Mouse (Mus musculus) forebrain, embryonic 12.5 days (tissue): Measurements from ENCODE around the gene Ppp1r1a. TPM values are rescaled to one million over a fixed set of nuclear protein-coding genes. Genes with fewer than 3 reads are reported as not detected.
A peak's percentile ranks its signal among the peaks of the same experiment; 100 is the strongest.

Experiments
- ATAC-seq: fragments of 200-750 bp; cut with Nextera tagmentation; 2 replicates; pipeline ENCODE4 v1.8.0; 2017; ENCODE audit warnings: moderate TSS enrichment; ENCODE audit not compliant: low FRiP score
- H3K27ac ChIP-seq: fragments of 300-500 bp; sonication (generic); 2 replicates; pipeline ENCODE4 v1.5.1; 2016; ENCODE audit warnings: mild to moderate bottlenecking
- H3K27me3 ChIP-seq: fragments of 300-500 bp; sonication (generic); 2 replicates; pipeline ENCODE4 v1.6.1; 2016; ENCODE audit warnings: mild to moderate bottlenecking
- H3K36me3 ChIP-seq: fragments of 300-500 bp; sonication (generic); replicated peaks from 2 replicates; pipeline ENCODE4 v1.6.1; 2016; ENCODE audit warnings: mild to moderate bottlenecking
- H3K4me1 ChIP-seq: fragments of 300-500 bp; sonication (generic); 2 replicates; pipeline ENCODE4 v1.6.1; 2016
- H3K4me2 ChIP-seq: fragments of 300-500 bp; sonication (generic); 2 replicates; pipeline ENCODE4 v1.6.1; 2016; ENCODE audit warnings: mild to moderate bottlenecking, moderate library complexity
- H3K4me3 ChIP-seq: fragments of 300-500 bp; sonication (generic); replicated peaks from 2 replicates; pipeline ENCODE4 v1.5.1; 2016; ENCODE audit warnings: mild to moderate bottlenecking
- H3K9ac ChIP-seq: fragments of 300-500 bp; sonication (generic); 2 replicates; pipeline ENCODE4 v1.6.1; 2016; ENCODE audit warnings: mild to moderate bottlenecking
- H3K9me3 ChIP-seq: fragments of 300-500 bp; sonication (generic); 2 replicates; pipeline ENCODE4 v1.6.1; 2016
- WGBS: fragments of 180-500 bp; shearing (Covaris S2); methylation state at CpG from one replicate; pipeline ENCODE4 v1.1.7; 2016; 5-methylcytosine and 5-hydroxymethylcytosine counted together
- polyA plus RNA-seq: library from polyadenylated mRNA; unstranded; fragments of >200 nt; fragmentation: Nextera tagmentation; extraction: Ambion mirVana; gene quantifications from 2 replicates; pipeline ENCODE4 v1.2.1, GENCODE M21; 2016

The Ppp1r1a gene
- 55.9 and 57.7 TPM in 2 replicates for polyA plus RNA-seq

- H3K27me3 ChIP-seq, result peaks cover 29% of the 10 kb centered on the region; the same call in 1 of the 2 replicates
- H3K9ac ChIP-seq, result peak within 1 kb of the TSS; percentile 75
- H3K27ac ChIP-seq, result 0 out of 2 replicates have a peak within 1 kb of the TSS, but pooled peaks have one; percentile 26
- peak; percentile 92 for ATAC-seq
- 0% methylated on average over 35 of the region's 36 CpGs for WGBS
- no peaks in the 10 kb centered on the region for H3K9me3 ChIP-seq
- H3K4me3 ChIP-seq, result peak within 1 kb of the TSS; percentile 69
- peak within 1 kb of the TSS; percentile 90 for H3K4me2 ChIP-seq
- H3K36me3 ChIP-seq, result no peaks in the 10 kb centered on the region
- H3K4me1 ChIP-seq, result peaks cover 22% of the 10 kb centered on the region
Observed at GRCm38 (mm10) chr15:103537822-103538213, at the start of gene Ppp1r1a. Gene Ppp1r1a (minus strand): TSS chr15:103538003.

- Histone ChIP-seq H3K36me3 (no peaks in the 10 kb centered on the region), H3K9me3 (no peaks in the 10 kb centered on the region), H3K4me2 (no peak overlapping the region), H3K9ac (no peak overlapping the region), H3K4me3 (no peak overlapping the region), H3K27me3 (no peaks in the 10 kb centered on the region), H3K4me1 (no peaks in the 10 kb centered on the region), H3K27ac (no peak overlapping the region)
- 85% methylated on average over 2 of the region's 2 CpGs for WGBS
- ATAC-seq, result no peak
Observed at GRCm38 (mm10) chr15:103585876-103586275, 48.1 kb upstream of the Ppp1r1a start.

- H3K36me3 ChIP-seq, result no peaks in the 10 kb centered on the region
- no peak within 1 kb of the TSS for H3K4me2 ChIP-seq
- no peaks in the 10 kb centered on the region for H3K4me1 ChIP-seq
- no peak within 1 kb of the TSS for H3K27ac ChIP-seq
- H3K27me3 ChIP-seq, result no peaks in the 10 kb centered on the region
- H3K4me3 ChIP-seq, result no peak within 1 kb of the TSS
- no peak for ATAC-seq
- H3K9me3 ChIP-seq, result no peaks in the 10 kb centered on the region
- no peak within 1 kb of the TSS for H3K9ac ChIP-seq
Observed at GRCm38 (mm10) chr15:103564981-103565380, 27.2 kb upstream of the Ppp1r1a start, which contains the start of gene Glycam1. Gene Glycam1 (minus strand): TSS chr15:103565081.

GRCm38 (mm10) chr15:103552096-103552690, 14.4 kb upstream of the Ppp1r1a start:
- Histone ChIP-seq H3K4me1 (no peaks in the 10 kb centered on the region), H3K4me3 (no peak overlapping the region), H3K36me3 (no peaks in the 10 kb centered on the region), H3K4me2 (no peak overlapping the region), H3K27ac (no peak overlapping the region), H3K27me3 (no peaks in the 10 kb centered on the region), H3K9ac (no peak overlapping the region), H3K9me3 (no peaks in the 10 kb centered on the region)
- ATAC-seq, result peak; percentile 63; the same call in 1 of the 2 replicates
- 42% methylated on average over 3 of the region's 3 CpGs for WGBS

- H3K4me1 ChIP-seq, result no peaks in the 10 kb centered on the region
- H3K36me3 ChIP-seq, result no peaks in the 10 kb centered on the region
- H3K4me2 ChIP-seq, result no peak overlapping the region
- H3K4me3 ChIP-seq, result no peak overlapping the region
- WGBS, result 53% methylated on average over 1 of the region's 1 CpGs
- H3K9ac ChIP-seq, result no peak overlapping the region
- no peaks in the 10 kb centered on the region for H3K27me3 ChIP-seq
- no peaks in the 10 kb centered on the region for H3K9me3 ChIP-seq
- no peak overlapping the region for H3K27ac ChIP-seq
- ATAC-seq, result 0 out of 2 replicates have a peak, but pooled peaks have one; percentile 23
Observed at GRCm38 (mm10) chr15:103551053-103551452, 13.2 kb upstream of the Ppp1r1a start.

GRCm38 (mm10) chr15:103549475-103549874, 11.7 kb upstream of the Ppp1r1a start:
- Histone ChIP-seq H3K9me3 (no peaks in the 10 kb centered on the region), H3K4me1 (no peaks in the 10 kb centered on the region), H3K36me3 (no peaks in the 10 kb centered on the region), H3K9ac (no peak overlapping the region), H3K27ac (no peak overlapping the region), H3K4me2 (no peak overlapping the region), H3K27me3 (no peaks in the 10 kb centered on the region), H3K4me3 (no peak overlapping the region)
- 95% methylated on average over 1 of the region's 1 CpGs for WGBS
- ATAC-seq, result no peak

GRCm38 (mm10) chr15:103547983-103548382, 10.2 kb upstream of the Ppp1r1a start:
- Histone ChIP-seq H3K36me3 (no peaks in the 10 kb centered on the region), H3K27ac (no peak overlapping the region), H3K4me2 (no peak overlapping the region), H3K9ac (no peak overlapping the region), H3K9me3 (no peaks in the 10 kb centered on the region), H3K4me3 (no peak overlapping the region), H3K4me1 (no peaks in the 10 kb centered on the region), H3K27me3 (no peaks in the 10 kb centered on the region)
- WGBS, result 85% methylated on average over 3 of the region's 3 CpGs
- ATAC-seq, result no peak

- no peak for ATAC-seq
- Histone ChIP-seq H3K4me2 (no peak overlapping the region), H3K27me3 (peaks cover 18% of the 10 kb centered on the region; the same call in 1 of the 2 replicates), H3K9ac (no peak overlapping the region), H3K9me3 (no peaks in the 10 kb centered on the region), H3K4me1 (peaks cover 8% of the 10 kb centered on the region), H3K27ac (no peak overlapping the region), H3K36me3 (no peaks in the 10 kb centered on the region), H3K4me3 (no peak overlapping the region)
Observed at GRCm38 (mm10) chr15:103542526-103542925, 4.7 kb upstream of the Ppp1r1a start.

GRCm38 (mm10) chr15:103540646-103541045, 2.8 kb upstream of the Ppp1r1a start:
- Histone ChIP-seq H3K9ac (no peak overlapping the region), H3K4me2 (no peak overlapping the region), H3K9me3 (no peaks in the 10 kb centered on the region), H3K27ac (no peak overlapping the region), H3K4me1 (peaks cover 18% of the 10 kb centered on the region), H3K36me3 (no peaks in the 10 kb centered on the region), H3K4me3 (no peak overlapping the region), H3K27me3 (peaks cover 22% of the 10 kb centered on the region; the same call in 1 of the 2 replicates)
- 83% methylated on average over 1 of the region's 1 CpGs for WGBS
- no peak for ATAC-seq

GRCm38 (mm10) chr15:103539259-103539658, 1.5 kb upstream of the Ppp1r1a start:
- H3K4me2 ChIP-seq, result no peak overlapping the region
- WGBS, result 66% methylated on average over 2 of the region's 2 CpGs
- H3K4me3 ChIP-seq, result no peak overlapping the region
- no peak overlapping the region for H3K27ac ChIP-seq
- no peak for ATAC-seq
- no peaks in the 10 kb centered on the region for H3K36me3 ChIP-seq
- H3K27me3 ChIP-seq, result peaks cover 29% of the 10 kb centered on the region; the same call in 1 of the 2 replicates
- peaks cover 22% of the 10 kb centered on the region for H3K4me1 ChIP-seq
- H3K9ac ChIP-seq, result no peak overlapping the region
- H3K9me3 ChIP-seq, result no peaks in the 10 kb centered on the region

GRCm38 (mm10) chr15:103537011-103537821, 587 bp downstream of the Ppp1r1a start:
- peaks cover 22% of the 10 kb centered on the region for H3K4me1 ChIP-seq
- H3K27me3 ChIP-seq, result peaks cover 29% of the 10 kb centered on the region; the same call in 1 of the 2 replicates
- peak; percentile 62 for ATAC-seq
- H3K4me3 ChIP-seq, result peak overlapping the region; percentile 69
- WGBS, result 1% methylated on average over 37 of the region's 37 CpGs
- H3K36me3 ChIP-seq, result no peaks in the 10 kb centered on the region
- peak overlapping the region; percentile 90 for H3K4me2 ChIP-seq
- peak overlapping the region; percentile 75 for H3K9ac ChIP-seq
- H3K9me3 ChIP-seq, result no peaks in the 10 kb centered on the region
- H3K27ac ChIP-seq, result 0 out of 2 replicates have a peak overlapping the region, but pooled peaks have one; percentile 26

GRCm38 (mm10) chr15:103536456-103536855, 1.3 kb downstream of the Ppp1r1a start:
- Histone ChIP-seq H3K9me3 (no peaks in the 10 kb centered on the region), H3K36me3 (no peaks in the 10 kb centered on the region; the same call in 1 of the 2 replicates), H3K4me3 (peak overlapping the region; percentile 69), H3K9ac (peak overlapping the region; percentile 75), H3K27ac (no peak overlapping the region), H3K4me2 (peak overlapping the region; percentile 90), H3K27me3 (peaks cover 28% of the 10 kb centered on the region; the same call in 1 of the 2 replicates), H3K4me1 (peaks cover 22% of the 10 kb centered on the region)
- 23% methylated on average over 2 of the region's 2 CpGs for WGBS
- no peak for ATAC-seq
